Mouse (Mus musculus) cerebellum, adult 11 months (tissue): ENCODE results near the gene Ptch2.

ENCODE experiments used
- DNase-seq: peaks from one replicate; pipeline ENCODE4 v3.0.0; 2022

Gene Ptch2

DNA sequence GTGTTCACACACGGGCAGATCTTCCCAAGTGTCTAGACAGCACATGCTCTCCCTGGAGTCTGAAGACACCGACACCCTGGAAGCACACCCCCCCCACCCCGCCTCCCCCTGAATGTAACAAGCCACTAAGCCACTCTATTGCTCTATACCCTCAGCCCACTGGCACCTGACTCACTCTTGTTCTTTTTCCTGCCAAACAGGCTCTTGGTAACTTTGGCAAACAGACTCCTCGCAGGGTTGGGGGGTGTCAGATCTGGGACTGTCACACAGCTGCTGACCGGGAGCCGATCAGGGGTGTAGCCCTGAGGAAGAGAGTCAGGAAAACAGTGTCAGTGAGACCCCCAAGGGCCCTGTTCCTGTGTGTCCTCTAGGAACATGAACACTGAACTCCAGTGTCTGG lies 35.3 kb downstream of the Ptch2 start:
- no peak for DNase-seq

DNA sequence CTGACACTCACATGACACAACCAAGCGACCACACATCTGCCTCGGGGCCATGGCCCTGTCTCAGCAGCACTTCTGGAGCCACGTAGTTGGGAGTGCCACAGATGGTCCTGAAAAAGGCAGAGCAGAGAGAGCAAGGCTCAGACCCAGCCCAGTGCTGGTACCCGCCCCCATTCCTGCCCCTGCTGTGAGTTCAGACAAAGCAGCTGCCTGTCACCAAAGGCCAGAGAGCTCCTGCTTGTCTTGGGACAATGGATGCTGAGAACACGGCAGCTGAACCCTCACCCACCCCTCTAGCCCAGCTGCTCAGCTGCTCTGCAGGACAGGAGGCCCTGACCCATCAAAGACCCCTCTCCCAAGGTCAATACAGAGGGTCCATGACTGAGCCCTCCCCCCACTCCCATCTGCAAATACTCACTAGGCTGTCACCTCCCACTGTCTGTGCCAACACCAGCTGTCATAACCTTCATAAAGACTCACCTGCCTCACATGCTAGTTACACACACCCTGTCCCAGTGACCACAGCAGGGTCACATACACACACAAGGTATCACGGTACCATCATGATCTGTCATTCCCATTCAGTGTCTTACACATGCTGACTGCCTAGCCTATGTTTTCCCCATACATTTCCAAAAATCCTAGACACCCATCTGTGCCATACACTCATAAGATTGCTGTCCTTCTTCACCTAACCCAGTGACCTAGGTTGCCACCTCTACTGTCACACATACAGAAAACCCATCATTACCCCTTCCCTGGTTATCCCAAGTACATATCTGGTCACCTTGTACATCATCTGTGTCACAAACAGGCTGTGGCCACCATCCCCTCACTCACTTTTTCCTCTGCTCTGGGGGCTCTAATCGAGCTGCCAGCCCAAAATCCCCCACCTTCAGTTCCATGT lies 36.3 kb downstream of the Ptch2 start:
- DNase-seq = no peak

- no peak for DNase-seq
Measured at GRCm38 (mm10) chr4:117132794-117133143, 36.9 kb downstream of the Ptch2 start.

DNA sequence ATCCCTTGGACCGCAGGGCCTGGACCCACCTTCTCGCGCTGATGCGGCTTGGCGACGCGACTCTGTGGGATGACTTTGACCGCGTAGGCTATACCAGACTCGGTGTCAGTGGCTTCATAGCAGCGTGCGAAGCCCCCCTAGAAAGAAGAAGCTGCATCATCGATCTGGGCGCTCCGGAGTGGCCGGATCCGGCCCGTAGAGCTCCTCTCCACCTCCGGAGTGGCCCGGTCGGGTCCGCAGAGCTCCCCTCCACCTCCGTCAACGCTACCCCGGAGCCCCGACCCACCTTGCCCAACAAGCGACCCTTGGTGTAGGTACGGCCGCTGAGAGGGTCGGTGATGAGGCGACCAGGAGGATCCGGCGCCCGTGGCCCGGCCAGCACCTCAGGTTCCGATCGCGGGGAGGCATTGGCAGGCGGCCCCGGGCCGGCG lies 37.5 kb downstream of the Ptch2 start:
- DNase-seq = no peak

- peak; percentile 98 for DNase-seq
Measured at GRCm38 (mm10) chr4:117133817-117134600, 38.1 kb downstream of the Ptch2 start, which contains the start of gene Plk3. Gene Plk3, minus strand, starts transcription at chr4:117133963.

DNA sequence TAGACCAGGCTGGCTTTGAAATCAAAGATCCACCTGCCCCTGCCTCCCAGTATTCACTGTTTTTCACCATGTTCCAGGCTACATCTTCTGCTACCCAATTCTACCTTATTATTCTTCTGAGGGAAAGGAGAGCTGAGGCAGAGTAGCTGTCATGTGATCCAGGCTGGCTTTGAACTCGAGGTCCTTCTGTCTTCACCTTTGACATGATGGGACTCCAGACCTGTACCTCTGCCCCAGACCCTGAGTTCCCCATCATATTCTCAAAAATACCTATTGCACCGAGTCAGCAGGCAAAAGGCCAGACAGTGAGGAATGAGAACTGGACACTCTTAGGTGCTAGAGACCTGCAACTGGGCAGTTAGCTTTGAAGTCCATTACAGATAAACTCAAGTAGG lies 38.7 kb downstream of the Ptch2 start:
- DNase-seq = no peak

DNA sequence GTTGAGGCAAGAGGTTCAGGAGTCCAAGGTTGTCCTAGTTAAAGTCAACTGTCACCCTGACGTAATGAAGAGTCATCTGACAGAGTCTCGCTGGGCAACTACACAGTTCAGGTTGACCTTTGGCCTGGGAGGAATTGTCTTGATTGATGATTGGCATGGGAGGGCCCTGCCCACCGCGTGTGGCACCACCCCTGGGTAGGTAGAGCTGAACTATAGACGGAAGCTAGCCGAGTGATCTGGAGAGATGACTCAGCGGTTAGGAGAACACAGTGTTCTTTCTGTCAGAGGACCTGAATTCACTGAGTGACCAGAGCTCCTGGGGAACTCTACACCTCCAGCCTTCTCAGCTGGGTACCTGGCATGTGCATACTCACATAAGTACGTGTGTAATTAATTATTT lies 40.2 kb downstream of the Ptch2 start:
- no peak for DNase-seq

DNA sequence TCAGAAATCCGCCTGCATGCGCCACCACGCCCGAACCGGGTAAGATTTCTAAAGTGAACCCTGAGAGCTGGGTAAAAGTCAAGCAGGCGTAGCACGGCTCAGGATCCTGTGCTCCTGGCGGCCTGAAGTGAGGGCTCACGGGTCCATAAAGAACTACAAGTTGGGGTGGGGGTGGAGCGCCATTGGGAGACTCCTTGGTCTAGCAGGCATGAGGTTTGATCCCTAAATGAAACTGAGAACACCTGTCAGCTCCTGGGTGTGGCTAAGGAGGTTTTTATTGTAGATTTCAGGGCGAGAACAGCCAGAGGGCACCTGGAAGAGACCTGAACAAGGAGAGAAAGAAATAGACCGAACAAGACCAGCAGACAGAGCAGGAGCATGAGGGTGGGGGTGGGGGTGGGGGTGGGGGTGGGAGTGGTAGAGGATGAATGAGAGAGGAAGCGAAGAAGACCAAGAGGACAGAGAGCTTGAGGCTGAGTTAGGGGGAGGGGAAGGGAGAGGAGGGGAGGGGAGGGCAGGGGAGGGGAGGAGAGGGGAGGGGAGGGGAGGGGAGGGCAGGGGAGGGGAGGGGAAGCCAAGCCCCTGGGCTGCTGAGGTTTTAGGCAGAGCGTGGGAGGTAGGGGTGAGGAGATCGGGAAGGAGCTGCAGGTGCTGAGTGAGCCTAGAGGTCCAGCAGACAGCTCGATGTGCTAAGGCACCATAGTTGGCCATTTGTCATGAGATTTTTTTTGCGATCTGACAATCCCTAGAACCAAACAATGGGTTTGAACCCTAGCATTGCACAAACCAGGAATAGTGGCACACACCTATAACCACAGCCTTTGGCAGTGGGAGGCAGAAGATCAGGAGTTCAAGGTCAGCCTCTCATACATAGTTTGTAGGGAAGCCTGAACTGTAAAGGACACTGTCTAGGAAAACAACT lies 42.7 kb downstream of the Ptch2 start:
- no peak for DNase-seq

DNA sequence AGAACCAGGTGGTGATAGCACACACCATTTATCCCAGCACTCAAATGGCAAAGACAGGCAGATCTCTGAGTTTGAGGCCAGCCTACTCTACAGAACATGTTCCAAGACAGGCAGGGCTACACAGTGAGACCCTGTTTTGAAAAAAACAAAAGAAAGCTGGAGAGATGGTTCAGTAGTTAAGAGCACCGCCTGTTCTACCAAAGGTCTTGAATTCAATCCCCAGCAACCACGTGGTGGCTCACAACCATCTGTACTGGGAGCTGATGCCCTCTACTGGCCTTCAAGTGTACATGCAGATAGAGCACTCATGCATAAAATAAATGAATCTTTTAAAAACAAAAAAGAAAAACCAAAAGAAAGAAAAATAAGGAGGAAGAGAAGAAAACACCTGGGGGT lies 43.3 kb downstream of the Ptch2 start:
- DNase-seq = no peak

DNA sequence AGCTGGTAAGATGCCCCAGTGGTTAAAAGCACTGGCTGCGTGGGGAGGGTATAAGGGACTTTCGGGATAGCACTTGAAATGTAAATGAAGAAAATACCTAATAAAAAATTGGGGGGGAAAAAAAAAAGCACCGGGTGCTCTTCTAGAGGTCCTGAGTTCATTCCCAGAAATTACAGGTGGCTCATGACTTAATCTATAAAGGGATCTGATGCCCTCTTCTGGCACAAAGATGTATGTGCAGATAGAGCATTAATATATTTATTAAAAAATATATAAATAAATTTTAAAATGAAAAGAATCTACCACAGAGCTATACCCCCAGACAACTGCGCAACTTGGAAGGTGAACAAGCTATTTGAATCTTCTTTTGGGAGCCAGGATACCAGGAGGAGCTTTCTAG lies 44.7 kb downstream of the Ptch2 start:
- DNase-seq = no peak

GRCm38 (mm10) chr4:117143023-117143422 lies 47.1 kb downstream of the Ptch2 start:
- DNase-seq = no peak

DNA sequence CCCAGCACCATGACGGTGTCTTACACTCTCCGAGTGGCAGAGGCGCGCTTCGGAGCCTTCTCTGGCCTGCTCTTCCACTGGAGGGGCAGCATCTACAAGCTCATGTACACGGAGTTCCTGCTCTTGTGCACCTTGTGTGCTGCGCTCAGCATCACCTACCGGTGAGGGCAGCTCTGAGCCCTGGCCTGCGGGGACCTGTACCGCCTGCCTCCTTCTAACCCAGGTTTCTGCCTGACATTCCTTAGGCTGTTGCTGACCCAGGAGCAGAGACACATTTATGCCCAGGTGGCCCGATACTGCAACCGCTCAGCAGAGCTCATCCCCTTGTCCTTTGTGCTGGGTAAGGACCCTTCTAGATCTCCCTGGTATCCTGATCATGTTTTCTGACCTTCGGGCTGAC lies 49.4 kb downstream of the Ptch2 start:
- DNase-seq = no peak

GRCm38 (mm10) chr4:117146176-117146575 lies 50.3 kb downstream of the Ptch2 start:
- DNase-seq = peak; percentile 76

DNA sequence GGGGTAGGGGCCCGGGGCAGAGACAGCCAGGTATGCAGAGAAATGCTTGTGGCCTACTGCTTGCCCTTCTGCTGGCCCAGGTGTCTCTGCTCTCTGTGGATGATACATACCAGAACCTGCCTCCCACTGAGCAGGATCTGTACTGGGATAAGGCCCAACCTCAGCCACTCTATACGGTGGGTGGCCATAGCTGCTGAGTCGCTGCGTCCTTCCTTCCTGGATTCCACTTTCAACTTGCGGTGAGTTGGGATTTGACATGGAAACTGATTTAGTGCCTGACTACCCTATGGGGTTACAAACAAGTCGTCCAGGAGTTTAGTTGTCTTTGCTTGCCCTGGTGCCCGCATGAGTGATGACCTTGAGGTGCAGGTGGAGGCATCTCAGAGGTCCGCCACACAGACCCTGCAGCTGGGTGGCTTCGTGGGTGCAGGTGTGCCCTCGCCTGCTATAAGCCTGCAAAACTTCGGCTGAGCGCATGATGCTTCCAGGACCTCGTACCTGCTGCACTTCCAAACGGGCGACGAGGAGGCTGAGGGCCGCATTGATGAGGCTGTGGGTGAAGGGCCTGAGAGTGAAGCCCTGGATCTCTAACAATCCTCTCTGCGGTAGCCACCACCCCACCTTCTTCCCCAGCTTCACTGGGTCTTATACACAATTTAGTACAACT lies 52.3 kb downstream of the Ptch2 start:
- DNase-seq = no peak

- DNase-seq = no peak
Measured at GRCm38 (mm10) chr4:117148815-117149214, 52.9 kb downstream of the Ptch2 start.

DNA sequence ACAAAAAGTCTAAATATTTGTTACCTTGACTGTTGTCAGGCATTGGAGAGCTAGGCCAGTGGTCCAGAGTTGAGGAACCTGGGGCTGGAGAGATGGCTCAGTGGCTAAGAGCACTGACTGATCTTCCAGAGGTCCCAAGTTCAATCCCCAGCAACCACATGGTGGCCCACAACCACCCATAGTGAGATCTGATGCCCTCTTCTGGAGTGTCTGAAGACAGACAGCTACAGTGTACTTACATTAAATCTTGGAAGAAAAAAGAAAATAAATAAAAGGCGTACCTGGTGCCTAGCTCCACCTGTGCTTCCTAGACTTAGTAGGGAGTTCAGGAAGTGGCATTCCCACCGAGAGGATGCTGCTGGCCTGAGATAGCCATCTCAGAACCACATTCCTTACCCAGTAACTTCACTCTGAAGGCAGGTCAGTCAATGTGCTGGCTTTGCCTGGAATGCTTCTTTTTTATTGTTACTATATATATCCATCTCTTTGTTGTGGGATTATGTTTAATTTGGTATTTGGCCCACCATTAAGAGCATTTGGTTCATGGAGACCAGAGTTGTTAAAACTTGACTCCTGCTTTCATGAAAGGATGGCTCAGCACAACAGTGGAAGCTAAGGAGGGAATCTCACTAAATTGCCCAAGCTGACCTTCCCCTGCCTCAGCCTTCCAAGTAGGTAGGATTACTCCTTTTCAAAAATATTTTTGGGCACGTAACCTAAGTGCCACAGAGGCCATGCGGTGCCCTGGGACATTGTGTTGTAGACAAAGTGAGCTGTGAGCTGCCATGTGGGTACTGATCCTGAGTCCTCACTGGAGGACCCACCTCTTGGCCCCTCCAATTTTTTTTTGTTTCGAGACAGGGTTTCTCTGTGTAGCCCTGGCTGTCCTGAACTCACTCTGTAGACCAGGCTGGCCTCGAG lies 53.7 kb downstream of the Ptch2 start:
- no peak for DNase-seq

DNA sequence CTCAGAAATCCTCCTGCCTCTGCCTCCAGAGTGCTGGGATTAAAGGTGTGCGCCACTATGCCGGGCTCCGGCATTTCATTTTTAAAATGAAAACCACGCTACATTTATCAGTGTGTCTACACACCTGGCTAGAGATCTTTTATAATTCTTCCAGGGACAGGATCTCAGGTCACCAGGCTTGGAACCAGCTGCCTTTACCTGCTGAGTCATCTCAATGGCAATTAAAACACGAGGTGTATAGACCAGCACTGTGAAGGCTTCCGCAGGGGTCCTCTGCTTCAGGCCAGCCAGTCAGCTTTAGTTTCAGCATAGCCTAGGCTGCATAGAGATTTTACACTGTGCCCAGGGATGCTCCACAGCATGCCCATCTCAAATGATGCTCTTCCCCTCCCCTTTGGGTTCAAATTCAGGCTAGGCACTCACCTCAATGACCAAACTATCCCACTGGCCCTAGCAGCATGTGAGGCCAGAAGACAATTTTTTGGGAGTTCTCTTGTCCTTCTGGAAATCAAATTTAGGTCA lies 54.4 kb downstream of the Ptch2 start:
- no peak for DNase-seq

DNA sequence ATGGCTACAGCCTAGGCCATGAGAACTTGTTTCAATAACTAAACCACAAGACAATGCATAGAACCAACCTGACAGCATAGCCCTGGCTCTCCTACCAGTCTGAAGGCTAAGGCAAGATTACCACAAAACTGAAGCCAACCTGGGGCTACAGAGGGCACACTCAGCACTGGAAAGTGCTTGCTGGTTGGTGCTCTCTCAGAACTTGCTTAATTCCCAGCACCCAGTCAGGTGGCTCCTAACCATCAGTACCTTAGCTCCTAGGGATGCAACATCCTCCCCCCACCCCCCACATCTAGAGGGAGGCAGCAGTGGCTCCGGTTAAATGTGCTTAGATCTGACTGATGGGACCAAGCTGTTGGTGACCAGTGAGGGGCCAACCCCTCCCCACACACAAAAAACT lies 55.5 kb downstream of the Ptch2 start:
- DNase-seq = no peak

DNA sequence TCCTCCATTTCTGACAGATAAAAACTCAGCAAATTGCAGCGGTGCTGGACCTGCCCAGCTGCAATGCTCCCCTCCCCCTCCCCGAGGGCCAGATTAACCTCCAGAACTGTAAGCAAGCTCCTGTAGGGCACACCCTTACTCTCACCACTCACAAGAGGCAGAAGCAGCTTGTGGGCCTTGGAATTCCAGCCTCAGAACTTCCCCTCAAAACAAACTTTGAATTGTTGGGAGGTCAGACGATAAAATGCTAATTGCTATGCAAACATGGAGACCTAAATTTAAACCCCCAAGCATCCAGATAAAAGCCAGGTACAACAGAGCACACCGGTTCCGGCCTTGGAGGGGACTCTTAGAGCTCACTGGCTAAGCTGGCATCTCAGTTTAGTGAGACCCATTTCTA lies 56.8 kb downstream of the Ptch2 start:
- no peak for DNase-seq

DNA sequence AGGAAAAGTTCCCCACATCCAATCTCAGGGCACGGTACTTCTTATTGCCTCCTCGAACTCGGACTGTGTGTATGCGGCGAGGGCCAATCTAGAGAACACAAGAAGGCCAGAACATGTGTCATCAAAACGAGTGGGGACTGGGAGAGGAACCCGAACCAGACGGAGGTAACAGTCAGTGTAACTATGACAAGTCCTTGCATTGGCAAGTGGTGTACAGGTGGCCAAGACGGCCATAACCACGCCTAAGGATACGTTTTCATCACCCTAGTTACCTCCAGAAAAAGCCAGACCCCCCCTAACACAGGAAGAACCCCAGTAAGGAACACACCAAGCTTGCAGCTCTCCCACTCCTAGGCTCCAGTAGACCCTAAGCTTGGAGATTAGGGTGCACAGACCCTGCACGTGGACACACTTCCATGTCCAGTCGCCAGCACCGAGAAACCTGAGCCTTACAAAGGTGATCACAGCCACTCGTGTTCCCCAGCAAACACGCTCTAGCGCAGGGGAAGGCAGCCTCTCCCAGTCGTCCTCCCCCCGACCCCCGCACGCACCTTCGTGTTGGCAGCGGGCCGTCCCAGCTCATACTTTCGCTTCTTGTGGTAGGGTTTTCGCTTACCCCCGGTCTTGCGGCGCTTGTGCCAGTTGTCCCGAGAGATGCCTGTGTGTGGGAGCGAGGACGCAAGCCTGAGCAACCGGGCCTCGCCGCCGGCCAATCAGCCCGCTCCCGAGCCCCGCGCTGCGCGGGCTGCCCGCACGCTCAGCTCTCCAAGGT lies 59.3 kb downstream of the Ptch2 start:
- DNase-seq = no peak
